Mouse (Mus musculus) hindbrain, embryonic 15.5 days (tissue): ENCODE data around the gene Hck. TPM values are rescaled to one million over a fixed set of nuclear protein-coding genes. Genes with fewer than 3 reads are reported as not detected.

Experiments used
- ATAC-seq: fragments of 200-750 bp; cut with Nextera tagmentation; 2 replicates; pipeline ENCODE4 v1.8.0; 2017; ENCODE audit warnings: low read depth, moderate number of reproducible peaks, moderate TSS enrichment; ENCODE audit not compliant: low FRiP score
- H3K27ac ChIP-seq: fragments of 300-500 bp; sonication (generic); replicated peaks from 2 replicates; pipeline ENCODE4 v1.5.1; 2015; ENCODE audit warnings: mild to moderate bottlenecking, inconsistent platforms
- H3K27me3 ChIP-seq: fragments of 300-500 bp; sonication (generic); 2 replicates; pipeline ENCODE4 v1.6.1; 2015; ENCODE audit warnings: control low read depth, inconsistent platforms
- H3K36me3 ChIP-seq: fragments of 300-500 bp; sonication (generic); 2 replicates; pipeline ENCODE4 v1.6.1; 2015; ENCODE audit warnings: control low read depth, inconsistent platforms
- H3K4me1 ChIP-seq: fragments of 300-500 bp; sonication (generic); replicated peaks from 2 replicates; pipeline ENCODE4 v1.6.1; 2015; ENCODE audit warnings: control low read depth, inconsistent platforms
- H3K4me2 ChIP-seq: fragments of 300-500 bp; sonication (generic); 2 replicates; pipeline ENCODE4 v1.6.1; 2015; ENCODE audit warnings: moderate library complexity, mild to moderate bottlenecking, inconsistent platforms
- H3K4me3 ChIP-seq: fragments of 300-500 bp; sonication (generic); 2 replicates; pipeline ENCODE4 v1.5.1; 2015; ENCODE audit warnings: mild to moderate bottlenecking, inconsistent platforms
- H3K9ac ChIP-seq: fragments of 300-500 bp; sonication (generic); 2 replicates; pipeline ENCODE4 v1.6.1; 2015; ENCODE audit warnings: inconsistent platforms
- H3K9me3 ChIP-seq: fragments of 300-500 bp; sonication (generic); 2 replicates; pipeline ENCODE4 v1.6.1; 2016; ENCODE audit warnings: control low read depth, inconsistent platforms
- WGBS: fragments of 180-500 bp; shearing (Covaris S2); methylation state at CpG from one replicate; pipeline ENCODE4 v1.1.7; 2015; 5-methylcytosine and 5-hydroxymethylcytosine counted together
- polyA plus RNA-seq: library from polyadenylated mRNA; unstranded; fragments of >200 nt; fragmentation: Nextera tagmentation; extraction: Ambion mirVana; gene quantifications from 2 replicates; pipeline ENCODE4 v1.2.1, GENCODE M21; 2015

Hck gene
- polyA plus RNA-seq, 1 experiment from 2014 or later = 3.7 TPM

- Histone ChIP-seq H3K36me3 (no peaks in the 10 kb centered on the region), H3K9ac (no peak overlapping the region), H3K9me3 (no peaks in the 10 kb centered on the region), H3K4me2 (no peak overlapping the region), H3K27ac (no peak overlapping the region), H3K4me3 (no peak overlapping the region), H3K4me1 (no peaks in the 10 kb centered on the region), H3K27me3 (no peaks in the 10 kb centered on the region)
- ATAC-seq = no peak
- WGBS = 34% methylated on average over 32 of the region's 32 CpGs
These were observed 27.3 kb upstream of the Hck start for GRCm38 (mm10) chr2:153080841-153081523.

GRCm38 (mm10) chr2:153081866-153082265 is 26.4 kb upstream of the Hck start:
- Histone ChIP-seq H3K36me3 (no peaks in the 10 kb centered on the region), H3K9ac (no peak overlapping the region), H3K4me1 (no peaks in the 10 kb centered on the region), H3K4me3 (no peak overlapping the region), H3K9me3 (no peaks in the 10 kb centered on the region), H3K4me2 (no peak overlapping the region), H3K27ac (no peak overlapping the region), H3K27me3 (no peaks in the 10 kb centered on the region)
- whole genome bisulfite sequencing = 86% methylated on average over 6 of the region's 6 CpGs
- ATAC-seq = no peak

- no peak overlapping the region for H3K4me3 ChIP-seq
- 88% methylated on average over 8 of the region's 8 CpGs for WGBS
- H3K4me1 ChIP-seq = no peaks in the 10 kb centered on the region
- H3K36me3 ChIP-seq = no peaks in the 10 kb centered on the region
- H3K27me3 ChIP-seq = no peaks in the 10 kb centered on the region
- H3K9ac ChIP-seq = no peak overlapping the region
- H3K9me3 ChIP-seq = no peaks in the 10 kb centered on the region
- H3K27ac ChIP-seq = no peak overlapping the region
- ATAC-seq = no peak
- no peak overlapping the region for H3K4me2 ChIP-seq
These were observed 25.0 kb upstream of the Hck start for GRCm38 (mm10) chr2:153083275-153083674.

GRCm38 (mm10) chr2:153083824-153084223 is 24.4 kb upstream of the Hck start:
- Histone ChIP-seq H3K9ac (no peak overlapping the region), H3K27ac (no peak overlapping the region), H3K4me3 (no peak overlapping the region), H3K27me3 (no peaks in the 10 kb centered on the region), H3K4me1 (no peaks in the 10 kb centered on the region), H3K36me3 (no peaks in the 10 kb centered on the region), H3K9me3 (no peaks in the 10 kb centered on the region), H3K4me2 (no peak overlapping the region)
- no peak for ATAC-seq
- WGBS = 89% methylated on average over 4 of the region's 4 CpGs

- H3K4me2 ChIP-seq = no peak overlapping the region
- no peaks in the 10 kb centered on the region for H3K36me3 ChIP-seq
- H3K27ac ChIP-seq = no peak overlapping the region
- no peaks in the 10 kb centered on the region for H3K4me1 ChIP-seq
- H3K27me3 ChIP-seq = no peaks in the 10 kb centered on the region
- H3K9me3 ChIP-seq = no peaks in the 10 kb centered on the region
- H3K9ac ChIP-seq = no peak overlapping the region
- WGBS = 61% methylated on average over 7 of the region's 7 CpGs
- no peak overlapping the region for H3K4me3 ChIP-seq
- ATAC-seq = no peak
These were observed 23.8 kb upstream of the Hck start for GRCm38 (mm10) chr2:153084261-153084976.

- H3K4me3 ChIP-seq = no peak overlapping the region
- H3K9ac ChIP-seq = no peak overlapping the region
- H3K9me3 ChIP-seq = no peaks in the 10 kb centered on the region
- ATAC-seq = no peak
- no peak overlapping the region for H3K4me2 ChIP-seq
- WGBS = 91% methylated on average over 6 of the region's 6 CpGs
- no peaks in the 10 kb centered on the region for H3K36me3 ChIP-seq
- H3K27me3 ChIP-seq = no peaks in the 10 kb centered on the region
- H3K4me1 ChIP-seq = no peaks in the 10 kb centered on the region
- H3K27ac ChIP-seq = no peak overlapping the region
These were observed 22.7 kb upstream of the Hck start for GRCm38 (mm10) chr2:153085556-153085955.

GRCm38 (mm10) chr2:153086166-153086565 is 22.1 kb upstream of the Hck start:
- H3K27ac ChIP-seq = no peak overlapping the region
- no peak for ATAC-seq
- no peaks in the 10 kb centered on the region for H3K9me3 ChIP-seq
- no peak overlapping the region for H3K4me3 ChIP-seq
- H3K4me2 ChIP-seq = no peak overlapping the region
- WGBS = 90% methylated on average over 4 of the region's 4 CpGs
- H3K9ac ChIP-seq = no peak overlapping the region
- H3K27me3 ChIP-seq = no peaks in the 10 kb centered on the region
- H3K4me1 ChIP-seq = no peaks in the 10 kb centered on the region
- no peaks in the 10 kb centered on the region for H3K36me3 ChIP-seq

- WGBS = 95% methylated on average over 10 of the region's 10 CpGs
- Histone ChIP-seq H3K9me3 (no peaks in the 10 kb centered on the region), H3K36me3 (no peaks in the 10 kb centered on the region), H3K4me1 (no peaks in the 10 kb centered on the region), H3K4me3 (no peak overlapping the region), H3K27ac (no peak overlapping the region), H3K27me3 (no peaks in the 10 kb centered on the region), H3K9ac (no peak overlapping the region), H3K4me2 (no peak overlapping the region)
- no peak for ATAC-seq
These were observed 21.2 kb upstream of the Hck start for GRCm38 (mm10) chr2:153087091-153087490.

- H3K9ac ChIP-seq = no peak overlapping the region
- ATAC-seq = no peak
- no peaks in the 10 kb centered on the region for H3K9me3 ChIP-seq
- H3K27me3 ChIP-seq = no peaks in the 10 kb centered on the region
- H3K27ac ChIP-seq = no peak overlapping the region
- H3K4me1 ChIP-seq = no peaks in the 10 kb centered on the region
- no peaks in the 10 kb centered on the region for H3K36me3 ChIP-seq
- H3K4me3 ChIP-seq = no peak overlapping the region
- 71% methylated on average over 2 of the region's 2 CpGs for WGBS
- no peak overlapping the region for H3K4me2 ChIP-seq
These were observed 19.0 kb upstream of the Hck start for GRCm38 (mm10) chr2:153089316-153089715.

- H3K9ac ChIP-seq = no peak overlapping the region
- 51% methylated on average over 10 of the region's 10 CpGs for WGBS
- H3K4me3 ChIP-seq = no peak overlapping the region
- H3K27me3 ChIP-seq = no peaks in the 10 kb centered on the region
- H3K4me2 ChIP-seq = no peak overlapping the region
- H3K4me1 ChIP-seq = no peaks in the 10 kb centered on the region
- no peaks in the 10 kb centered on the region for H3K9me3 ChIP-seq
- no peaks in the 10 kb centered on the region for H3K36me3 ChIP-seq
- no peak overlapping the region for H3K27ac ChIP-seq
- no peak for ATAC-seq
These were observed 17.6 kb upstream of the Hck start for GRCm38 (mm10) chr2:153090551-153091165.

- no peak for ATAC-seq
- H3K9me3 ChIP-seq = no peaks in the 10 kb centered on the region
- WGBS = 33% methylated on average over 23 of the region's 23 CpGs
- no peak overlapping the region for H3K27ac ChIP-seq
- H3K4me1 ChIP-seq = peaks cover 17% of the 10 kb centered on the region
- no peak overlapping the region for H3K9ac ChIP-seq
- H3K4me2 ChIP-seq = peak overlapping the region; percentile 67
- peak overlapping the region; percentile 41; the same call in 1 of the 2 replicates for H3K4me3 ChIP-seq
- H3K27me3 ChIP-seq = peaks cover 45% of the 10 kb centered on the region
- no peaks in the 10 kb centered on the region for H3K36me3 ChIP-seq
These were observed 1.1 kb upstream of the Hck start for GRCm38 (mm10) chr2:153107046-153107766.

GRCm38 (mm10) chr2:153107802-153108201 is 466 bp upstream of the Hck start:
- Histone ChIP-seq H3K27ac (no peak overlapping the region), H3K4me3 (peak overlapping the region; percentile 41), H3K9me3 (no peaks in the 10 kb centered on the region), H3K36me3 (no peaks in the 10 kb centered on the region), H3K4me2 (peak overlapping the region; percentile 67), H3K9ac (no peak overlapping the region), H3K27me3 (peaks cover 45% of the 10 kb centered on the region), H3K4me1 (peaks cover 17% of the 10 kb centered on the region)
- WGBS = 4% methylated on average over 15 of the region's 15 CpGs
- no peak for ATAC-seq
